Mouse (Mus musculus) G1E (cell line): Measurements from ENCODE around the gene Hoxa13.

Experiments used
- CTCF ChIP-seq: IDR thresholded peaks from 2 replicates; pipeline ENCODE4 v1.5.1; 2012; ENCODE audit warnings: low read depth, low read length, inconsistent platforms, mixed read lengths
- GATA1 ChIP-seq: IDR thresholded peaks from 2 replicates; pipeline ENCODE4 v1.6.1; 2012; ENCODE audit warnings: borderline replicate concordance, low read length, inconsistent platforms, mixed read lengths

GRCm38 (mm10) chr6:52239625-52240388 lies 20.9 kb downstream of the Hoxa13 start:
- TF ChIP-seq CTCF: no peak
- no peak for TF ChIP-seq GATA1
